Mouse (Mus musculus): ENCODE measurements around the gene Dync1h1.
"Not testable (repeated sequence)": the region's sequence is repeated elsewhere in the genome, so short reads cannot be mapped to it uniquely, and the experiment has no call there.

Gene Dync1h1

DNA sequence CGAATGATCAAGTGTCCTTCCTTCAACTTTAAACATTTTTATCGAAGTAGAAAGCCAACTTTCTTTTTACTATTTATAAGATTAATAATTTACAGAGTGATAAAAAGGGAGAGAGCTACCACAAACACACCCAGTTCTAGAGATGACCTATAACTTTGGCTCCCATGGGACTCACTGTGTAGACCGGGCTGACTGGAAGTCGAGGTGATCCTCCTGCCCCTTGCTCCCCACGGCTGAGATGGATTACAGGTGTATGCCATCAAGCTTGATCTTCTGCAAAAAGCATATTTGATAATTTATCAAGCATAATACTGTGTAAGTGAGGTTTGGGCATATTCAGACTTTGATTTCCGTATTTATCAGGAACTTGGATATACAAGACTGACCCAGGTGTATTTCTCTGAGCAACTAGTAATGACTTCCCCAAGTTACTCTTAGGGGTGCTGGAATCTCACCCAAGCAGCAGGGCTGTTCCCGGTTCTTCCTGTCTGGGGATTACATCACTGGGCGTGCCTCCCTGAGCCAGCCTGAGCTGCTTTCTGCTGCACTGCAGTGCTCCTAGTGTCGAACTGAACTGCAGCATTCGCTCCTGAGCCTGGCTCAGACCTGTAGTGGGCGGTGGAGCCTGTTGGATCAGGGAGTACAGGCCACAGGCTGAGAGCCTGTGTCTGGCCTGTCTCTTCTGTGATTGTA lies 7.4 kb downstream of the Dync1h1 start:
- DNase-seq = peak; percentile 76

GRCm38 (mm10) chr12:110609153-110609497 lies 7.9 kb downstream of the Dync1h1 start:
- DNase-seq = no peak

DNA sequence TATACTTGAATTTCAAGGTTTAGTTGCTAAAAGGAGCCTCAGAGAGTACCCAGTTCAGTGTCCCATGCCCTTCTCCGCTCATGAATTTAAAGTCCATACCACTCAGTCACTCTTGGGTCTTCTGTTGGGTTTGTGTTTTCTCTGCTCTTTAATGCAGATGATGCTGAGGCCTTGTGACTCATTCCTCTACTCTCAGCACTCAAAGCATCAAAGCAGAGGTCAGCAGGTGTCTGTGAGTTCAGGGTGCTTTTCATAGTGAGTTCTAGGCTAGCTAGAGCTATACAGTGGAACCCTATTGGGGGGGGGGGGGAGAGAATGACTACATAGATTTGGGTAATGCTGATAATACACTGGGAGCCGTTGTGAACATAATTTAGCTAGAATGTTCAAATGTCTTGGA lies 9.5 kb downstream of the Dync1h1 start:
- DNase-seq = no peak

- DNase-seq = no peak
Measured at GRCm38 (mm10) chr12:110630056-110630455, 28.8 kb downstream of the Dync1h1 start.

DNA sequence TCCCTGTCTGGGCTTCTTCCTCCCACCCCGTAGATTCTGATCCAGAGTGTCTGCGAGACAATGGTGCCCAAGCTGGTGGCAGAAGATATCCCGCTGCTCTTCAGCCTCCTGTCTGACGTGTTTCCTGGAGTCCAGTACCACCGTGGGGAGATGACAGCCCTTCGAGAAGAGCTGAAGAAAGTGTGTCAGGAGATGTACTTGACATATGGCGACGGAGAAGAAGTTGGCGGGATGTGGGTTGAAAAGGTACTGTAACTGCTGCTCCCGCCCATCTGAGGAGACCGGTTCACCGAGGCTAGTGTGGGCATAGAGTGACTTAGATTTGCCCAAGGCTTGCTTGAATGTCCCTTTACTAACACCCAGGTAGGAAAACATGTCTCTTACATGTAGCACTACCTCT lies 35.0 kb downstream of the Dync1h1 start:
- no peak for DNase-seq

DNA sequence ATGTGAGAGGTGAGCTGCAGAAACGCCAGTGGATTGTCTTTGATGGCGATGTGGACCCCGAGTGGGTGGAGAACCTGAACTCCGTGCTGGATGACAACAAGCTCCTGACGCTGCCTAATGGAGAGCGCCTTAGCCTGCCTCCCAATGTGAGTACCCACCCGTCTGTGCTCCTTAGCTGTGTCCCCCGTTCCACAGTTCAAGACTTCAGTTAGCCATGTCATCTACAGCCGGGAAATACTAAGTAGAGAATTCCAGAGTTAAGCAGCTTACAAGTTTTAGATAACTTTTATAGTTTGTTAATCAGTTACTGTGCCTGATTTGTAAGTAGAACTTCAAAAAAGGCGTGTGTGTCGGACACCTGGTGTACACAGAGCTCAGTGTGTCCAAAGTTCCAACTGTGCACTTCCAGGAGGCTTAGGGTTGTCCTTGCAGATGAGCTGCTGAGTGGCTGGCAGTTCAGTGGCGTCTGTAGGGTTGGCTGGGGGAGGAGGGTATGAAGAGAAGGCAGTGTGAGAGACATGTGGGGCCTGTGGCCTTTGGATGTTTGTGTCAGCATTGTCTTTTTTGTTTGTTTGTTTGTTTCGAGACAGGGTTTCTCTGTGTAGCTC lies 36.4 kb downstream of the Dync1h1 start:
- no peak for DNase-seq

GRCm38 (mm10) chr12:110650241-110650641 lies 49.0 kb downstream of the Dync1h1 start:
- DNase-seq = no peak

DNA sequence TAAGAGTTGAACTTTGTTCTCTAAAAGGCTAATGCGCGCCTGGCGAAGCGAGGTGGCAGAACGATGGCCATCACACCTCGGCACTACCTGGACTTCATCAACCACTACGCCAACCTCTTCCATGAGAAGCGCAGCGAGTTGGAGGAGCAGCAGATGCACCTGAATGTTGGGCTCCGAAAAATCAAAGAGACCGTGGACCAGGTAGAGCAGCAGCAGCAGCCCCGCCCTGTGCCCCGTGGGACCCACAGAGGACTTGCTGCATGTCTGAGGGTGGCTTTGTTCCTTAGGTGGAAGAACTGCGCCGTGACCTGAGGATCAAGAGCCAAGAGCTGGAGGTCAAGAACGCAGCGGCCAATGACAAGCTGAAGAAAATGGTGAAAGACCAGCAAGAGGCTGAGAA lies 50.2 kb downstream of the Dync1h1 start:
- DNase-seq = no peak

DNA sequence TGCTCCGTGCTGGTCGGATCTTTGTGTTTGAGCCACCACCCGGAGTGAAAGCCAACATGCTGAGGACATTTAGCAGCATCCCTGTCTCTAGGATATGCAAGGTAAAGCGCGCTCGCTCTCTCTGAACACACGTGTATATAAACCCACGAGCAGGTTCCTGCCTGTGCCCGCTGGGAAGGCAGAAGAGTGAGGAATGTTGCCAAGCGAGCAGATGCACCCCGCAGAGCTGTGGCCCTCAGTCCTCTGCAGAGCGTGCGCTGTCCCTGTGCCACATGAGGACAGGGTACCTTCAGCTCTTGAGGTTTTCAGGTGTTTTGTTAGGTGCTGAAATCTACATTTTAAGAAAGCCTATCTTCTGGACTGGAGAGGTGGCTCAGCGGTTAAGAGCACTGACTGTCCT lies 60.5 kb downstream of the Dync1h1 start:
- DNase-seq = peak; percentile 31

GRCm38 (mm10) chr12:110667466-110668077 lies 66.3 kb downstream of the Dync1h1 start:
- no peak for DNase-seq

- DNase-seq = no peak
Measured at GRCm38 (mm10) chr12:110674243-110674642, 73.0 kb downstream of the Dync1h1 start.

DNA sequence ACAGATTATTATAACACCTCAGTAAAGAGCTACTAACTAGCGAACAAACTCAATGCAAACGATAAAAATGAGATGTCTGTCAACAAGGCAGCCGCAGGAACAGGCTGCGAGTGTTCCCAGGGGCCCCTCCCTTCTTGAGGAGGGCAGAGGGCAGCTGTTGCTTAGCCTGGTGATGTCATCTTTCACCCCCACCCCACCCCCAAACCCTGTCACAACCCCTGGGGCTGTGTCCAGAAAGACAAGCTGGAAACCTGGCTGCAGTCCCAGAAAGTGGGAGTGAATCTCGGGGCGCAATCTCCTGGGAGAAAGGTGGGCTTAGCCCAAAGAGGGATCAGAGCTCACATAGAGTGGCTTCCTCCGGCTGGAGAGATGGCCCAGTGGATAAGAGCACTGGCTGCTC lies 79.9 kb downstream of the Dync1h1 start:
- no peak for DNase-seq

DNA sequence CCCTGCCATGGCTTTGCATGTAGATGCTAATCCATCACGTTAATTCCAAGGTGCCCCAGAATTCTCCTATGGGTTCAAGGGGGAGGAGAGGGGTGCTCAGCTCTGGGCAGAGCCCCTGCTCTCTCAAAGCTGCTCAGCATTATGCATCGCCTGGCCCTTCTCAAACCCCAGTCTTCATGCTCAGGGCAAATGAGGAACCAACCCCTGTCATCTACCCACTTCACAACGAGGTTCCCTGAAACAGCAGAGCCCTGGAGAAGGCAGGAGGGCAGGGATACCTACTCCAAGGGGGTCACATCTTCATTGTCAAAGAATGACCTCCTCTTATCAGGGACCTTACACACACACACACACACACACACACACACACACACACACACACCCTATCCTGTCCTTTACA lies 80.6 kb downstream of the Dync1h1 start:
- DNase-seq = no peak

DNA sequence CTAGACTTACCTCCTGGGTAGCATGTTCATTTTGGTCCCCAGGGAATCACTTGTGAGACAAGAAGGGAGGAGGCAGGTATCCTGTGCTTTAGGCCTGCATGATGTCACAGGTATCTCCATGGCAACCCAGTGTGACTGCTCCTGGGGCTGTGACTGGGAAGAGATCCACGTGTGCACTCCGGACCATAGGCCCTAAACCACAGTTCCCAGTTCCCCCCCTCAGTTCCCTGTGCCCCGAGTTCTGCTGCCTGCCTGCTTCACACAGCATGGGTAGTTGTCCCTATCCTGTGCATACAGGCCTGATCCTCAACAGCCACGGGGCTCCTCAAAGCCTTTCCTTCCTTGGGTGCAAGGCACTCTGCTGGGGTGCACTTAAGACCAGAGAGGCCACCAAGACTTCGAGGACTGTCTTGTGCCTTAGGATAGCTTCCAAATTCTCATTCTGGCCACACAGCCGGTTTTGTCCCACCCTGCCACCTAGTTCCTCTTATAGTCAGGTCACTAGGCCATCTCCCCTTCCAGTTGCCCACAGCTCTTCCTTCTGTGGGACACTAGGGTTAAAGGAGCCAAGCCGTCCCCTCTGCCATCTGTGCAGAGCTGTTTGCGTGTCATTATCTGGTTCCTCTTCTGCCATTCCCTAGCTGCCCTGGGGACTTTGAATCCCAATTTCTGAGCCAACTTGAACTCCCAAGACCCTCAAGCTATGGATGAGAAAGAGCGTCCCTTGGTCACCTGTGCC lies 81.5 kb downstream of the Dync1h1 start, which contains the start of gene 1700001K19Rik:
TSS of gene 1700001K19Rik (minus strand) at position 59 of the 739 bp plus-strand sequence.
- DNase-seq = no peak

DNA sequence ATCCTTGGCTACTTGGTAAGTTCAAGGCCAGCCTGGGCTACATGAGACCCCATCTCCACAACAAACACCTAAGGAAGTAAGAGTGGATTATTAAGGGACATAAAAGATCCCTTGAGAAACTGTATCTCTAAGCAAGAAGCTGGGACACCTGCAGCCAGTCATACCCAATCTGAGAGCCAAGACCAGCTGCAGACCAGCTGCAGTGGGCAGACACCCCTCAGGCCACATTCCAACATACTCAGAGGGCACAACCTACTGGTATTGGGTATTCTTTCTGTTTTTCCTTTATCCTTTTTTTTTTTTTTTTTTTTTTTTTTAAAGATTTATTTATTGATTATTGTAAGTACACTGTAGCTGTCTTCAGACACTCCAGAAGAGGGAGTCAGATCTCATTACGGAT lies 82.3 kb downstream of the Dync1h1 start:
- DNase-seq = no peak

GRCm38 (mm10) chr12:110687894-110688734 lies 86.9 kb downstream of the Dync1h1 start:
- no peak for DNase-seq

GRCm38 (mm10) chr12:110688921-110689320 lies 87.7 kb downstream of the Dync1h1 start:
- DNase-seq = not testable (repeated sequence)

GRCm38 (mm10) chr12:110689919-110690643 lies 88.8 kb downstream of the Dync1h1 start:
- DNase-seq = no peak

GRCm38 (mm10) chr12:110693378-110693777 lies 92.1 kb downstream of the Dync1h1 start:
- not testable (repeated sequence) for DNase-seq

- peak; percentile 80 for DNase-seq
Measured at GRCm38 (mm10) chr12:110695676-110696171, 94.5 kb downstream of the Dync1h1 start.

GRCm38 (mm10) chr12:110696173-110696974 lies 95.1 kb downstream of the Dync1h1 start:
- peak; percentile 99 for DNase-seq

All from cerebellum, adult 11-12 months (tissue).